Mouse (Mus musculus) olfactory bulb, adult 2 months (tissue): ENCODE results near the gene Picalm.

Experiments
- CTCF ChIP-seq: fragments of 200-500 bp; IDR thresholded peaks from 2 replicates; pipeline ENCODE4 v1.5.1; 2012; ENCODE audit warnings: low read depth, mild to moderate bottlenecking, low read length, moderate library complexity; ENCODE audit not compliant: insufficient read depth
- POLR2A ChIP-seq: fragments of 200-500 bp; IDR thresholded peaks from 2 replicates; pipeline ENCODE4 v1.6.1; 2012; ENCODE audit warnings: mild to moderate bottlenecking, low read depth, low read length, moderate library complexity; ENCODE audit not compliant: insufficient read depth

- TF ChIP-seq CTCF (no peak), POLR2A (no peak)
Observed at GRCm38 (mm10) chr7:90136736-90137135, 6.7 kb downstream of the Picalm start.
